Mouse (Mus musculus) heart, embryonic 14.5 days (tissue): ENCODE measurements at regions not wholly inside any gene's neighbourhood (a gene's known extent, or its start where the extent isn't known, plus 50 kb on each side); places are given as distances from the start of the nearest gene placed in this dataset.

Experiments used
- ATAC-seq: fragments of 200-750 bp; cut with Nextera tagmentation; 2 replicates; pipeline ENCODE4 v1.8.0; 2017; ENCODE audit warnings: low read depth, moderate TSS enrichment; ENCODE audit not compliant: insufficient number of reproducible peaks, insufficient read depth, low FRiP score
- H3K27ac ChIP-seq, 2 experiments: fragments of 200-500 bp in 1 of 2; fragments of 300-500 bp in 1 of 2; sonication (generic) in 1 of 2; replicated peaks in 1 of 2; 2 replicates each; pipeline ENCODE4 v1.5.1; 2012 to 2014; ENCODE audit warnings: low read depth in 2 of 2, low read length in 2 of 2, control low read depth in 1 of 2, mild to moderate bottlenecking in 1 of 2, mixed read lengths in 1 of 2; ENCODE audit not compliant: control insufficient read depth in 1 of 2, insufficient read depth in 1 of 2
- H3K27me3 ChIP-seq: fragments of 300-500 bp; sonication (generic); 2 replicates; pipeline ENCODE4 v1.6.1; 2014; ENCODE audit warnings: mild to moderate bottlenecking, low read length, control low read depth; ENCODE audit not compliant: control insufficient read depth, insufficient read depth
- H3K36me3 ChIP-seq: fragments of 300-500 bp; sonication (generic); 2 replicates; pipeline ENCODE4 v1.6.1; 2014; ENCODE audit warnings: mild to moderate bottlenecking, control low read depth, low read length, mixed read lengths; ENCODE audit not compliant: control insufficient read depth, insufficient read depth
- H3K4me1 ChIP-seq, 2 experiments: fragments of 200-500 bp in 1 of 2; fragments of 300-500 bp in 1 of 2; sonication (generic) in 1 of 2; 2 replicates each; pipeline ENCODE4 v1.6.1; 2012 to 2014; ENCODE audit warnings: low read length in 2 of 2, control low read depth in 1 of 2, mixed read lengths in 1 of 2; ENCODE audit not compliant: control insufficient read depth in 2 of 2, insufficient read depth in 2 of 2
- H3K4me2 ChIP-seq: fragments of 300-500 bp; sonication (generic); 2 replicates; pipeline ENCODE4 v1.6.1; 2014; ENCODE audit warnings: mild to moderate bottlenecking, low read length
- H3K4me3 ChIP-seq, 2 experiments: fragments of 200-500 bp in 1 of 2; fragments of 300-500 bp in 1 of 2; sonication (generic) in 1 of 2; 2 replicates each; pipeline ENCODE4 v1.5.1; 2012 to 2014; ENCODE audit warnings: low read length in 2 of 2, mild to moderate bottlenecking in 2 of 2, control low read depth in 1 of 2, low read depth in 1 of 2, moderate library complexity in 1 of 2; ENCODE audit not compliant: control insufficient read depth in 1 of 2, insufficient read depth in 1 of 2
- H3K9ac ChIP-seq: fragments of 300-500 bp; sonication (generic); 2 replicates; pipeline ENCODE4 v1.6.1; 2014; ENCODE audit warnings: mild to moderate bottlenecking, low read length
- H3K9me3 ChIP-seq: fragments of 300-500 bp; sonication (generic); 2 replicates; pipeline ENCODE4 v1.6.1; 2016; ENCODE audit warnings: low read length, control low read depth; ENCODE audit not compliant: control insufficient read depth
- WGBS: fragments of 180-500 bp; shearing (Covaris S2); extraction: QIAGEN DNeasy Blood & Tissue Kit; methylation state at CpG from one replicate; pipeline ENCODE4 v1.1.7; 2014; 5-methylcytosine and 5-hydroxymethylcytosine counted together

DNA sequence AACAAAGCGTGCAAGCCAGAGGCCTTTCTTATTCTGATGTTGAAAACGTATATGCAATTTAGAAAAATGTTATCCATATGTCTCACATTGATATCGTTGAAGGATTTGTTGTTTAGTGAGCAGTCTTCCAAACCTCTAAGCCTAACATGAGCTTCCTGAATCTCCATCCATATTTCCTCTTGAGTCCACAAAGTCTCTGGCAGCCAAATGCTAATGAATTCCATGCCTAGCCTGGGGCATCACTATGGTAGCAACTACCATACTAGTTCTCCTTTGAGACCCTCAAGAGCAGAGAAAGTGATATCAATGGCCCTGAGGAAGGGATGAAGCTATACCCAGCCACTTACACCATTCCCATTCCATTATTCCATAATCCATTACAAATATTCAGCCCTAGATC is 199.6 kb downstream of the Dcdc2c start:
- H3K9me3 ChIP-seq, result no peaks in the 10 kb centered on the region
- no peak overlapping the region for H3K4me3 ChIP-seq
- H3K36me3 ChIP-seq, result no peaks in the 10 kb centered on the region
- H3K27ac ChIP-seq, result no peak overlapping the region
- ATAC-seq, result no peak
- no peak overlapping the region for H3K4me2 ChIP-seq
- H3K27me3 ChIP-seq, result no peaks in the 10 kb centered on the region
- no peak overlapping the region for H3K9ac ChIP-seq
- 83% methylated on average over 3 of the region's 3 CpGs for WGBS
- peaks cover 3 to 4% of the 10 kb centered on the region in 2 experiments; a peak in 2 of 4 replicates for H3K4me1 ChIP-seq

DNA sequence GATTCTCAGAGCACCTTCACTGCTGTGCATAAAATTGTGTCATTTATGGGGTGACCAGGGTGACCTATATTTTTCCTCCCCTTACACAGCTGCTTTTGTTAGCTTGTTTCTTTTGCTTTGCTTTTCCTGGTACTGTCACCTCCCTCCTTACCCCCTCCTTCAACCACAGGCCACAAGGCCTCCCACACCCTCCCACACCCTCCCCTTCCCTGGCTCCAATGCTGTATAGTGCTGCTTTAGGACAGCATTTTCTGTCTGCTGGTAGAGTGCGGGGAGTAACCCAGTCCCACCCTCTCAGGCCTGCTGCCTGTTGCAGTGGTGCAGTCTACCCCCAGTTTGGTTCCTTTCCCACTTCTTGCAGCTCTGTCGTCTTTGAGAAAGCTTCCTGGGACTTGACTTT is 209.5 kb downstream of the Dcdc2c start:
- ATAC-seq, result no peak
- H3K9ac ChIP-seq, result no peak overlapping the region
- WGBS, result 81% methylated on average over 2 of the region's 2 CpGs
- no peak overlapping the region for H3K27ac ChIP-seq
- H3K4me1 ChIP-seq, result no peaks in the 10 kb centered on the region; a peak in 1 of 4 replicates
- no peaks in the 10 kb centered on the region for H3K27me3 ChIP-seq
- no peaks in the 10 kb centered on the region for H3K36me3 ChIP-seq
- H3K9me3 ChIP-seq, result no peaks in the 10 kb centered on the region
- no peak overlapping the region for H3K4me3 ChIP-seq
- no peak overlapping the region for H3K4me2 ChIP-seq

DNA sequence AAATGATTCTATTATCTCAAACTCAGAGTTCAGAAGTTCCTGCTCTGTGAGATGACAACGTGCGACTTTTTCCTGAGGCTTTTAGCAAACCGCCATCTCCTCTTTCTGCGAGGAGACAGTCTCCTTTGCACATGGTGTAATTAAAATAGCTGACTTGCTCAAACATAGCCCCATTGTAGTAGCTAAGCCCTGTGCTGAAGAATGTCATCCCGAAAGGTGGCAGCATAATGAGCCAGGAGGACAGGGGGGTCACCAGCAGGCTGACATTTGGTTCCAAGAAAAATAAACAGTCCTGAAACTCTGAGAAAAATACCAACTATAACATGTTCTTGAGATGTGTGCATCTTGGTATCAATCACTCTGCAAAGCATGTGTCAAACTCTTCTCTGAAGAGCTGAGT is 219.6 kb downstream of the Dcdc2c start:
- Histone ChIP-seq H3K4me3 (no peak overlapping the region), H3K9me3 (no peaks in the 10 kb centered on the region), H3K4me1 (no peaks in the 10 kb centered on the region), H3K27me3 (no peaks in the 10 kb centered on the region), H3K36me3 (no peaks in the 10 kb centered on the region), H3K27ac (no peak overlapping the region), H3K4me2 (no peak overlapping the region), H3K9ac (no peak overlapping the region)
- ATAC-seq, result no peak
- 36% methylated on average over 5 of the region's 5 CpGs for WGBS

DNA sequence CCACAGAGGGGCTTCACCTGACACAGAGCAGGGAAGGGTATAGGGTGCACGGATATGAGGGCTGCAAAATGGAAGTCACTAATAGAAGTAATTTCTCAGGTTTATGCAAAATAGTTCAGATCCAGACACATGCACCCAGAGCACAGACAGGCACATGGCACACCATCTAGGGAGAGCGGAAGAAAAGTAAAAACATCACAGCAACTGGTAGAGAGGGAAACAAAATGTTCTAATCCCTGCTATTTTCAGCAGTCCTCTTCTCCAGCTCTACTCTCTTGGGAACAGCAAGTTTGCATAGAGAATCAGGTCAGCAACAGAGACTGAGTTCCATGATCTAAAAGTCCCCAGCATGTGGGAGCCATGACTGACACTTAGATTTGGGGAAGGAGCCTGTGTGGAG is 220.4 kb downstream of the Dcdc2c start:
- Histone ChIP-seq H3K4me3 (no peak overlapping the region), H3K4me2 (no peak overlapping the region), H3K27me3 (no peaks in the 10 kb centered on the region), H3K27ac (no peak overlapping the region), H3K4me1 (no peaks in the 10 kb centered on the region), H3K9me3 (no peaks in the 10 kb centered on the region), H3K9ac (no peak overlapping the region), H3K36me3 (no peaks in the 10 kb centered on the region)
- no peak for ATAC-seq
- 85% methylated on average over 2 of the region's 2 CpGs for WGBS

DNA sequence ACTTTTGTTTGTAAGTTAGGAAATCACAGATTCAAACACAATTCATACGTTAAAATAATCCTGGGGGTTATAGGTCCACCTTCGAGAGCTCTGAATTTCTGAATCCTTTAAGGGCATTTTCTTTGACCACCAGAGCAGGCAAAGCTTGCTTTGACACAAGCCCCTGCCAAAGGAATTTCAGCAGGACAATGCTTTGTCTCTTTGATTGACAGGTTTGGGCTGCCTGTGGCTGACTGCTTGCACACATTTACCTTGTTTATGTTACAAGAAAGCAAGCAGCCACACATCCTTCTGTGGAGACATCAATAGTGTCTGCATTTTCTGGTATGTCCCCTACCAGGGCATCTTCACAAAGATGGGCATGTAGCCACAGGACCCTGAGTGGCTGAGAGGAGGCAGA is 228.5 kb downstream of the Dcdc2c start:
- H3K36me3 ChIP-seq, result no peaks in the 10 kb centered on the region
- no peak overlapping the region for H3K4me2 ChIP-seq
- no peak overlapping the region for H3K9ac ChIP-seq
- 51% methylated on average over 2 of the region's 2 CpGs for WGBS
- no peak for ATAC-seq
- no peaks in the 10 kb centered on the region for H3K4me1 ChIP-seq
- H3K27ac ChIP-seq, result no peak overlapping the region
- H3K4me3 ChIP-seq, result no peak overlapping the region
- H3K9me3 ChIP-seq, result no peaks in the 10 kb centered on the region
- no peaks in the 10 kb centered on the region for H3K27me3 ChIP-seq

DNA sequence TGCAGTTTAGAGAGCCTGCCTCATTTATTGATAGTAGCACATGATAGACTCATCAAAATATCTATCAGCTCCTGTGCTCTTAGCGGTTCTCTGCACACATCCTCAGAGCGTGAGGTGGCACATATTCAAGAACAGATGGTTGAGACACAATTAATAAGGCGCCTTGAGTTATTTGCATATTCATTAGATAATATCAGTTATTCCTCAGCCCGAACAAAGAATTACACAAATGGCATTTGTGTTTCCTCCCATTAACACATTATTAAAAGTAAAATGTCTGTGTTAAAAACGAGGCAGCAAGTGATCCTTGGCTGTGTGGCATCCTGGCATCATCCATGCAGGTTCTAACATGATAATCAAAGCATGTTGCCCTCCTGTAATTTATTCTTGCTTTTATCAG is 243.0 kb downstream of the Dcdc2c start:
- H3K27ac ChIP-seq, result no peak overlapping the region
- no peaks in the 10 kb centered on the region for H3K4me1 ChIP-seq
- no peaks in the 10 kb centered on the region for H3K9me3 ChIP-seq
- H3K9ac ChIP-seq, result no peak overlapping the region
- no peak overlapping the region for H3K4me3 ChIP-seq
- no peak overlapping the region for H3K4me2 ChIP-seq
- ATAC-seq, result no peak
- 77% methylated on average over 5 of the region's 5 CpGs for WGBS
- H3K36me3 ChIP-seq, result no peaks in the 10 kb centered on the region
- no peaks in the 10 kb centered on the region for H3K27me3 ChIP-seq

DNA sequence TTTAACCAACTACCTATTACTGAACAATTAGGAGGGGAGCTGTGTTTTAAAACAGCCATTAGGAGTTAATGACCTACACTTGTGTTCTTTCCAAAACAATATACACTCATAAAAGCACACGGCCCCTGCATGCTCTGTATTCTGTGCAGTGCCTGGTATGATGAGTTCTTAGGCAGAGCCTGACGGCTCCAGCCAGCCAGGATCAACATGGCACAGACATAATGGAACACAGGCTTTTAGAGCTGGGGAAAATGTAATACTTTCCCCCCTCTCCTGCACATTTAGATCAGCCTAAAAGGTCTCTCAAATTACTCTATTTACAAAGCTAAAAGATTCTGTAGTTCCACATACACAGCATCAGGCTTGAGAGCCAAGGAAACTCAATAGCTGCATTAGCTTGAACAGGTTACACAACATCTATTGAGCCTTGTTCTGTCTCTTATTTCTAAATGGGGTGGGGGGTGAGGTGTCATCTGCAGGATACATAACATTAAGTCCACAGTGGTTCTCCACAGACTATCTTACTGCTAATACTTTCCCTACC is 250.1 kb downstream of the Dcdc2c start:
- no peak for ATAC-seq
- Histone ChIP-seq H3K27ac (no peak overlapping the region), H3K9ac (no peak overlapping the region), H3K4me3 (no peak overlapping the region), H3K36me3 (no peaks in the 10 kb centered on the region), H3K9me3 (no peaks in the 10 kb centered on the region), H3K27me3 (no peaks in the 10 kb centered on the region), H3K4me2 (no peak overlapping the region), H3K4me1 (no peaks in the 10 kb centered on the region)
- 78% methylated on average over 2 of the region's 2 CpGs for WGBS

DNA sequence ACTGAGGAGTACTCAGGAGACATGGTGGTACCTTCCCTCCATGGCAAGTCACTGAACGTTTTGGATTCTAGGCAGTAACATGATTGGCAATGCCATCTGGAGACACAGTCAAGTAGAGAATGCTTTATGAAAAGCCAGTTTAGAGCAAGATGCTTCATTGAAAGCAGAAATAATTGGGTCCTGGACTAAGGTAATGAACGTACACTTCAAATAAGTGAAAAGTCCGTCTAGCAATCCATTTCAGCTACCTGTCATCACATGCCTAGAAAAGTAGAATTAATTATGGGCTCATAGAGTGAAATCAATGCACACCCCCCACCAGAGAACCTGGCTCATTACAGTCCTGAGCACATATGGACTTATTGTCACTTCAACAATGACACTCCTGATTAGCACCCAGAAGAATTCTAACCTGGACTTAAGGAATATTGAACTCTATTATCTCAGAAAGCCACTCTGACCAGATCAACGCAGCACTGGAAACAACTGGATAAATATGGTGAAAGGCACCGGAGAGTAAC is 263.8 kb downstream of the Dcdc2c start:
- ATAC-seq, result no peak
- Histone ChIP-seq H3K4me1 (no peaks in the 10 kb centered on the region), H3K4me3 (no peak overlapping the region), H3K9me3 (no peaks in the 10 kb centered on the region), H3K27me3 (no peaks in the 10 kb centered on the region), H3K36me3 (no peaks in the 10 kb centered on the region), H3K27ac (no peak overlapping the region), H3K4me2 (no peak overlapping the region), H3K9ac (no peak overlapping the region)
- WGBS, result 83% methylated on average over 5 of the region's 5 CpGs
